Mouse (Mus musculus) lung, postnatal 25 days (tissue): Measurements from ENCODE around the gene Dab2ip.

Experiments
- DNase-seq: peaks from one replicate; pipeline ENCODE4 v3.0.0; 2022; ENCODE audit warnings: low spot score

The Dab2ip gene

GRCm38 (mm10) chr2:35595718-35596117, 37.7 kb downstream of the Dab2ip start:
- DNase-seq: peak; percentile 78

GRCm38 (mm10) chr2:35596796-35597195, 38.7 kb downstream of the Dab2ip start:
- peak; percentile 37 for DNase-seq

- DNase-seq: no peak
Measured at GRCm38 (mm10) chr2:35598819-35599218, 40.8 kb downstream of the Dab2ip start.

GRCm38 (mm10) chr2:35601665-35602064, 43.6 kb downstream of the Dab2ip start:
- no peak for DNase-seq

- no peak for DNase-seq
Measured at GRCm38 (mm10) chr2:35607476-35607875, 49.4 kb downstream of the Dab2ip start.

- DNase-seq: no peak
Measured at GRCm38 (mm10) chr2:35608856-35609255, 50.8 kb downstream of the Dab2ip start.

GRCm38 (mm10) chr2:35609317-35609716, 51.3 kb downstream of the Dab2ip start:
- no peak for DNase-seq

- peak; percentile 36 for DNase-seq
Measured at GRCm38 (mm10) chr2:35610168-35610951, 52.3 kb downstream of the Dab2ip start.

- no peak for DNase-seq
Measured at GRCm38 (mm10) chr2:35610976-35611375, 52.9 kb downstream of the Dab2ip start.

GRCm38 (mm10) chr2:35611645-35612044, 53.6 kb downstream of the Dab2ip start:
- DNase-seq: no peak

GRCm38 (mm10) chr2:35612297-35612696, 54.2 kb downstream of the Dab2ip start:
- DNase-seq: no peak

- peak; percentile 51 for DNase-seq
Measured at GRCm38 (mm10) chr2:35613946-35614353, 55.9 kb downstream of the Dab2ip start.

GRCm38 (mm10) chr2:35614411-35614810, 56.3 kb downstream of the Dab2ip start:
- peak; percentile 27 for DNase-seq

GRCm38 (mm10) chr2:35615366-35615765, 57.3 kb downstream of the Dab2ip start:
- DNase-seq: no peak

- no peak for DNase-seq
Measured at GRCm38 (mm10) chr2:35615977-35616376, 57.9 kb downstream of the Dab2ip start.

- no peak for DNase-seq
Measured at GRCm38 (mm10) chr2:35616891-35617658, 59.0 kb downstream of the Dab2ip start.

- DNase-seq: no peak
Measured at GRCm38 (mm10) chr2:35618981-35619380, 60.9 kb downstream of the Dab2ip start.

- no peak for DNase-seq
Measured at GRCm38 (mm10) chr2:35619532-35619931, 61.5 kb downstream of the Dab2ip start.

- DNase-seq: no peak
Measured at GRCm38 (mm10) chr2:35620364-35621224, 62.5 kb downstream of the Dab2ip start.

GRCm38 (mm10) chr2:35621225-35621519, 63.1 kb downstream of the Dab2ip start:
- no peak for DNase-seq

GRCm38 (mm10) chr2:35621796-35622195, 63.7 kb downstream of the Dab2ip start:
- peak; percentile 70 for DNase-seq
